Mouse (Mus musculus): ENCODE measurements around the gene Fars2.
"Not testable (repeated sequence)": the region's sequence is repeated elsewhere in the genome, so short reads cannot be mapped to it uniquely, and the experiment has no call there.

The Fars2 gene

DNA sequence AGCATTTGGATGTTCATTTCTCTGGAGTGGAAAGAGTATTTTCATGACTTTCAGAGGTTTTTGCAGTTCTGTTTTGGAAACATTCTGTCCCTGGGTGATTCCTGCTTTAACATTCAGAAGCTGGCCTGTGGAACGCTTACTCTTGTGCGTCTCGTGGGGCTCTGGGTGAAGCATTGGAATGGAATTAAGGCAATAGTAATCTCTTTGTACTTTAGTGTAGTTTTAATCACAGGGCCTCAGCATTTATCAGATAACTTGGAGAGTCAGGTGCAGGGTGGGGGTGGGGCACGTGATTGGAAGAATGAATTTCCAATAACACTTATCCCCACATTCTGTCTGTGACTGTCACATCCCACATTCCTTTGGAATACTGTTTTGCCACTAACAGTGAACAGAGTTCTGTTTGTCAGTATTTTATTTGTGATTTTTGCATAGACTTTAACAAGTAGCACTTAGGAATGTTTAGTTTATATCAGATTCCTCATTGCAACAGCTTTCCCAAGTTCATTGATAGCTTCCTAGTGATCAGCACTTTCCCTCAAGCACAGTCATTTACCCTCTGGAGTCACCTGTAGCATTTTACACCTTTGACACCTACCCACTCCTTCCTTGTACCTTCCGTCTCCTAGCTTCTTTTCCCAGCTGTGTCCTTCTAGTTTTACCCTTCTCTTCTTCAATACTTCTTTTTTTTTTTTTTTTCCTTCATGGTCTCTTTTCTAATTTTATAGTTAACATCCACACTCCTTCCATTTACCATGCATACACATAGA lies 23.2 kb downstream of the Fars2 start:
- no peak for DNase-seq (ENCODE audit: low spot score in 2 of 2)

DNA sequence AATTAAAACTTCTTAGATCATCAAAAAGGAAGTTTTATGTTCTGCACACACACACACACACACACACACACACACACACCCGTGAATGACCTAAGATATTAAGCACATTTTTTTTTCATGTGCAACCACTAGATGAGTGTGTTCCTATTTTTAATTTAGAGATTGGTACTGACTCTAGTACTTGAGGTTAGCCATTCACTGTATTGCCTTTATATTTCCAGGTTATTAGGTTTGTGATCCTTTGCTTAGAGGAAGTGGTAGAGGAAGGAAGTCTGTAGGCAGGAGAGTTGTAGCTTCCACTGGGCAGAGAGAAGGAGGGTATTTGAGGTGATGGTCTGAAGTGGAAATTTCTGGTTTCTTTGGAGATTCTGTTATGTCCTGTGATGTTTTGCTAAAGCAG lies 28.4 kb downstream of the Fars2 start:
- no peak for DNase-seq (ENCODE audit: low spot score in 2 of 2)

DNA sequence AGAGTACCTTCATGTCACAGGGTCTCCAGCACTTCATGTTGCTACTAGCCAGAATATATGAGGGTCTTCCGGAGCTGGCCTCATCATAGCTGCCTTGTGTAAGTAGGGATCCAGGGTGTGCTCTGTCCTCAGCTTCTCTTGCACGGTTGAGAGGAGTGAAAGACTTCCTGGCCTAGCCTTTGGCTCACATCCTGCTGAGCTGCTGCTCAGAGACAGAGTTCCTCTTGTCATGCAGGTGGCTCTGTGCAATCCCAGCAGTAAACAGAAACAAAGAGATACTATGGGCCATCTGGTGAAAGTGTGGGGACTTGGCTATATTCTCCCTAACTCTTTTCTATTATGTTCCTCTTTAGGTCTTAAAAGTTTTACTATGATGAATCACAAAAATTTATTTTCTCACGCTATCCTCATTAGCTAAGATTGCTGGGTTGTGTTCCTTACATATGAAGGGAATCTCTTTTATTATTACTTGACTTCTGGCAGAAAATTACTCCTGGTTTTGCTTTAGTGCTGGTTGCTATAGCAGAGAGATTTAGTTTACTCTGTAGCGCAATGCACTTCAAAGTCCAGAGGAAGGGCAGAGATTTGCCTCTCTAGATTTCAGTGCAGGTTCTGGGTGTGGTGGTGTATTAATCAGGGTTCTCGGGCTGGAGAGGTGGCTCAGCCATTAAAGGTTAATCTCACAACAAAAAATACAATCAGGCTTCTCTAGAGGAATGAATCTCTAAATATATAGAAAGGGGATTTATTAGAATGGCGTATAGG lies 32.1 kb downstream of the Fars2 start:
- no peak for DNase-seq (ENCODE audit: low spot score in 2 of 2)

DNA sequence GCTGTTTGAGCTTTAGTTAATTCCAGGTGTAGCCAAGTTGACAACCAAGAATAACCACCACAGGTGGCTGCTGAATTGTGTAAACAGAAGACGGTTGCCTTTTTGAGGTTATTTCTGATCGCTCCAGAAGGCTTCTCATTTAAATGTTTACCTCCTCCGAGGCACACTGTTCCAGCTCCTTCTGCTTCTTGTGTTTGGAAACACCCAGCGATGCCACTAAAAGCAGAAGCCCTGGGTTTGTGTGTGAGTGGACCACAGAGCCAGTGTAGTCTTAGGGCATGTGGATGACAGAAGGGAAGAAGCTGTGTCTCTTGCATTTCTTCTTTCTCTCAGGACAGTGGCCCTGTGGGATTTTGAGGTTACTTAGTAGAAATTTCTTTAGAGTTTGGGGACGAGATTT lies 33.1 kb downstream of the Fars2 start:
- no peak for DNase-seq (ENCODE audit: low spot score in 2 of 2)

DNA sequence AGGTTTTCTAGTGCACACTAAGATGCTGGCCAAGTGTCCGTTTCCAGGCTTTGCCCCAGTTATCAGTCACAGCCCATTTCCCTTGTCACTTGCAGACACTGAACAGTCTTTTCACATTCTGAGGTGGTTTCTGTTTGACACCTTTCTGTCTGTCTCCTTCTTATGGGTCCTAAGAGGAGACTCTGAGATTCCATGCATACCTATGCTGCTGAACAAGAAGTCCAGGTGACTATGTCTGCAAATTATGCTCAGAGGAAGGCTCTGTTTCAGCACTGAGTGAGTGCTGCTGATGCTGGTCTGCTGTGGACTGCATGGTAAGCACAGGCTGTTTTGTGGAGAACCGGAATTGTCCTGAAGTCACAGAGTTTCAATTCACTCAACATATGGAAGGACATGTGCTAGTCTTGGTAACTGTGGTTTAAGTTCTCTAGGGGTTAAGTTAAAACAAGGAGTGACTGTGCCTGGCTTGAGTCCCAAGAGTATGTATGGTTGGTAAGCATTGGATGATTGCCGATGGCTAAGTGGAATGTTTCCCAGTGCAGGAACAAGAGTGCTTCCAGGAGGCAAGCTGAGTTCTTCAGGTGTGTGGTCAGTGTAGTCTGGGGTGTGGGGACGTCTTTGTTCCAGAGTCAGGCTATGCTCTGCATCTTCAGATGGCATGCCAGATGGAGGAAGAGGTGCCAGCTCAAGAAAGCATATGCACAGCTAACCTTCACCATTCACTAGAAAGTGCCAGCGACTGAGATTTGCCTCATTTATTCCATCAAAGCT lies 35.7 kb downstream of the Fars2 start:
- no peak for DNase-seq (ENCODE audit: low spot score in 2 of 2)

DNA sequence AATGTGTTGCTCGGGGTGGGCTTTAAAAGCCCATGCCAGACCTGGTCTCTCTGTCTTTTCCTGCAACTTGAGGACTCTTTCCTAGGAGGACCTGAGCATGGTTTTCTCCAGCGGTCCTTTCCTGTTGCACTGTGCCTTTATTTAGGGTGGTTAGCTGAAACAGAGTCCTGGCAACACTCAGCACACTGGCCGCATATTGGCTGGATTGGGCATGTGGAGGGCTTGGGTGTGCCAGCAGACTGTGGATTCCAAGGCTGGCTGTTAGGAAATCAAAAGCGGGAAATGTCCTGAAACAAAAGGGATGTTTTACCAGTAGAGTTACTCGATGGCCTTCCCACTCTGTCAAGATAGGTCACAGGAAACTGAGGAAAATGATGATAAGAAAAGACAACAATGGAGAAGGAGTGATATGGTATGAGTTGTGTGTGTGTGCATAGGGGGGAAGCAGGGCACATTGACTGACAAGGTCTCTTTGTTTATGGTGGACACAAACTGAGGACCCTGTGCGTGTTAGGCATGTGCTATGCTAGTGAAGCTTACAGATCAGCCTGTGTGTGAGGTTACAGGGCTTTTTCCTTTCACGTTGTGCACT lies 39.2 kb downstream of the Fars2 start:
- DNase-seq (ENCODE audit: low spot score in 2 of 2): no peak

DNA sequence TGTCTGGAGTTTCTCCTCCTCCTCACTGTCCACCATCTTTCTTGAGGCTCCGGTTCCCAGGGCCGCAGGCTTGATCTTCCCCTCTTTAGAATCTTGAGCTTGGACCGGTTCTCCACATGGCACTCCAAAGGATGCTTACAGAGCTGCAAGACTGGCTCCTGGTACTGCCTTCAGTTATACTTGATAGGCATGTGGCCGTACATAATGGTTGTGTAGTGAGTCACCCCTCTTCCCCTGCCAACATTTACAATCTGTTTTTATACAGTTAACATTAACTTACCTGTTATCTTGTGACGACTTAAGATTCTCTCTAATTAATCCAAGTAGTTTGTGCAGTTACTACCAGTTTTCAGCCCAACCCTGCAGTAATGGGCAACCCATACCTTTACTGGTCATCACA lies 46.2 kb downstream of the Fars2 start:
- DNase-seq (ENCODE audit: low spot score in 2 of 2): no peak

DNA sequence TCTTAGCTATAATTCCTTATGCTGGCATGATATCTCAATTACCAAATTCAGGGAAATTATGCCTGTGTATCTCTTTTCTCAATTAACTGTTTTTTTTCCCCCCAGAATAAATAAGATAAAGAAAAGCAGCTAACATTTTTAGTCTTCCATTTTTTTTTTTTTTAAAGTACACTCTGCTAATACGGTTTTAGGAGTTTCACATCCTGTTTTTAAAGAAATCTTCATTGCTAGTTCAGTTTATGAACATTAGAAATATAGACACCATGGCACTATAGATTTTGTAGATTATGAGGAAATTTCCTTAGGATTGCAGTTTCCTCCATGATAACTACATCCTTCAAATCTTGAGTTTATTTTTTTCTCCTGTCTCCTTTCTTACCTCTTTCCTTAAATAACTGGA lies 46.7 kb downstream of the Fars2 start:
- DNase-seq (ENCODE audit: low spot score in 2 of 2): no peak

DNA sequence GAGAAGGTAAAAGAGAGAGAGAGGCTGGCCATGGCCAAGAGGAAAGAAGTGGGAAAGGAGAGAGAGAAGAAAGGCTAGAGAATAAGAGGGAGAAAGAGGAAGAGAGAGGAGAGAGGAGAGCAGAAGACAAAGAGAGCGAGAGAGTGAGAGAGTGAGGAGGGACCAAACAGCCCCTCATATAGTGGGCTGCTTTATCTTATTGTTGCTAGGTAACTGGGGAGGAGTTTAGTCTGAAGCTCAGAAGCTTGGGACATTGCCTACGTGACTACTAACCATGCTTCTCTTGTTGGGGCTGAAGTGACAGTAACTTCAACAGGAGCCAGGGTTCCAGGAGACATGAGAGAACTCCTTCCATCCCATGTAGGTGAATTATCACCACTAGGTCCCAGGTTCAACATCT lies 55.8 kb downstream of the Fars2 start:
- DNase-seq (ENCODE audit: low spot score in 2 of 2): not testable (repeated sequence)

DNA sequence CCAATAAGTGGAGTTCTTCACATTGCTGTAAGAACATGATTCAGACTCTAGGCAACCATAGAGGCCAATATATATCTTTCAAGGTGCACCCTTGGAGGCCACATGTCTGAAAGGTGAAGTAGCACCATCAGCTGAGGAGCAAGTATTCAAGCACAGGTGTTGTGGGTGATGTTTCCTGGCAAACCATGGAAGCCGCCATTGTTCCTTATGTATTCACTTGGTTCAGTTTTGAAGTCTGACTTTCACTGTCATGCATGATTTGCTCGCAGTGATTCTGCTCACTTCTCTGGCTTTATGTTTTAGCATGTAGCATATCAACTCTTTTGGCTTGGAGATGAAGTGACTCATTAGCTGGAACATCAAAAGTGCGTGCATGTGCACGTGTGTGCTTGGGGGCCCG lies 56.9 kb downstream of the Fars2 start:
- DNase-seq (ENCODE audit: low spot score in 2 of 2): no peak

DNA sequence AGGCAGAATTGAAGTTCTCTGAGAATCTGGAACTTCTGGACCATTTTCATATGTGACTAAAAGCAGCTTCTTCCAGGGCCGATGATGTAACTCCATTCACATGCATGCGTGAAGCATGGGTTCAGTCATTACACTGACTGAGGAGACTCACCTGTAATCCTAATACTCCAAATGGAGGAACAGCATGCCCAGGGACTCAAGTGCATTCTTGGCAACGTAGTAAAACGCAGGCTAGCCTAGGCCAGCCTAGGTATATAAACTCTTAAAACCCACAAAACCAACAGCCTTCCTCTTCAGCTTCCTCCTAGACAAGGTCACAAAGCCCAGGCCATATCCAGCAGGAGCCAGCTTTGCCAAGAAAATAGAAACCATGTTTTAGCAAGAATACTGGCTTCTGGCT lies 57.6 kb downstream of the Fars2 start:
- DNase-seq (ENCODE audit: low spot score in 2 of 2): no peak

DNA sequence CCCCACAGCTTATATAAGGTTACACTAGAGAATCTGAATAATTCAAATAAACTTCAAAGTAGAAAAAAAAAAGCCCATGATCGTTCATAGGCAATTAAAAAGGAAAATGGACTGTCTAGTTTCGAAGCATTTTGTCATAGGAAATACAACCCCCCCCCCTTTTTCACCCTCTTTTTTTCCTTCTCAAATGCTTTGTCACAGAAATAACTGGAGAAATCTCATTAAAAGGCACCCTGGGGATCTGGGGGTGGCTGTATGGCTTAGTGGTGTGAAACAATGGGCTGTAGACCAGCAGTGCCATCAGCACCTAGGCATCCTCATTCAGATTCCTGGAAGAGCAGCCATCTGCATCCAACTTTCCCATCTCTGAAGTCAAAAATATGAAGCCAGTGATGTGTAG lies 64.0 kb downstream of the Fars2 start:
- no peak for DNase-seq (ENCODE audit: low spot score in 2 of 2)

DNA sequence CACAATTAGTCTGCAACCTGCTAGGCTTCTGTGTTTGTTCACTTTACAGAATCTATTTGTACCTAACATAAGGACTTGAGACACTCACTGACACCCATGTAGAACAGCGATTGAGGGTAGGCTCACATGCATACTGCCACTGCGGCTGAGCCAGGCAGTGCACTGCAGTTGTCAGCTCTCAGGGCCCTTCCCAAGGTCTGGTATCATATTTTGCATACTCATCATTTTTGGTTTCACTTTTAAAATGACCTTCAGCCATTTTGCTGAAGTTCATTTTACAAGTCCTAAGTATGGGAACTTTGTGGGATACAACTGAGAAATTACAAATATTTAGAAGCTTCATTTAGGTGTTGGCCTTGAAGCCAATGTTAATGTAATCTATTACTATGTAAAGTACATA lies 73.4 kb downstream of the Fars2 start:
- DNase-seq (ENCODE audit: low spot score in 2 of 2): no peak

DNA sequence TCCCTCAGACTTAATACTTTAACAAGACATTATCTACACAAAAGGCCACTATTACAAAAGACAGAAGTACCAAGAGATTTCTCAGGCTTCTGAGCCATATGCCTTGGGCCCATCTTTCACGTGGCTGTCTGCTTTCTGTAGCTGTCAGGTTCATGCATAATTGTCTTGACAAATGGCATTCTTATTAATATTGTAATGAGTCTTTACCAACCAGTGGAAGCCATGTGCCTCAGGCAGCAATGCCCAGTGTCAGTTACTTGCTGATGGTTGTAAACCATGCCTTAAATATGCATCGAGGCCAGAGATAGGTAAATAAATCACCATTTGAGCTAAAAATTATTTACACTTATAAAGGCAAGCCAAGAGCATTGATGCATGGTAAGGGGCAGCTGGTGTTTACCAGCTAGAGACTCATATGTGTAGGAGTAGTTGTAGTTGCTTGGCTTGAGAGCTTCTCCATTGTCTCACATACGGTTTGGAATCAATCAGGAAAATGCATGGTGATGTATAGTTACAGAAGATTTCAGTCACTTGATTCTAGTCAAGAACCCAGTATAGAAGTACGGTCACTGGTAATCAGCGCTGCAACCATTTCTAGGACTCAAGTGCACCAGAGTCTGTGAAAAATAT lies 76.4 kb downstream of the Fars2 start:
- no peak for DNase-seq (ENCODE audit: low spot score in 2 of 2)

DNA sequence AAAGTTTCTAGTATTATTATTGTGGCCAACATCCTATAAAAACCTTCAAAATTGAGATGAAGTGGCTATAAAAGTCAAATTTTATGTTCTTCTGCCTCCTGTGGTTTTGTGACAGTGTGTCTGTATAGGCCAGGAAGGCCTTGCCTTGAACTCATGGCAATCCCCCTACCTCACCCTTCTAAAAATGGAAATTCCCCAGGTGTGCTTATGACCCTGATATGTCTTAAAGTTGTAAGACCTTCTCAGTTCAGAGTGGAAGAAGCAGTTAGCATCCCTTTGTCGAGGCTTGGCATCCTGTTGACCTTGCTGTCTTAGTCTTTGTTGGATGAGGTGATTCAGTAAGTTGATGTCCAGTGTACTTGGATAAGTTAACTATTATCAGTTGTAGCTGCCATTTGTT lies 82.1 kb downstream of the Fars2 start:
- no peak for DNase-seq (ENCODE audit: low spot score in 2 of 2)

DNA sequence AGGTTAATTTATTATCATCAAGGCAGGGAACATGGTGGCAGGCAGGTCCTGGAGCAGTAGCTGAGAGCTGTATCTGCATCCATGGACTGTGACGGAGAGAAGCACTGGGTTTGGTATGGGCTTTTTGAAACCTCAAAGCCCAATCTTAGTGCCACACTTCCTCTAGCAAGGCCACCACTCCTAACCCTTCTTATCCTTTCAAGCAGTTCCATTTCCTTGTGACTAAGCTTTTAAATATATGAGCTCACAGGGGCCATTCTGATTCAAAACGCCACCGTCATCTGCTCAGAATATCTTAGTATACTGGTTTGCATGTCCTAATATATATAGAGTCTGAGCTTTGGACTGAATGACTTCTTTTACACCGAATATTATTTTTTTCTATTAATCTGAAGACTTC lies 83.2 kb downstream of the Fars2 start:
- DNase-seq (ENCODE audit: low spot score in 2 of 2): no peak

DNA sequence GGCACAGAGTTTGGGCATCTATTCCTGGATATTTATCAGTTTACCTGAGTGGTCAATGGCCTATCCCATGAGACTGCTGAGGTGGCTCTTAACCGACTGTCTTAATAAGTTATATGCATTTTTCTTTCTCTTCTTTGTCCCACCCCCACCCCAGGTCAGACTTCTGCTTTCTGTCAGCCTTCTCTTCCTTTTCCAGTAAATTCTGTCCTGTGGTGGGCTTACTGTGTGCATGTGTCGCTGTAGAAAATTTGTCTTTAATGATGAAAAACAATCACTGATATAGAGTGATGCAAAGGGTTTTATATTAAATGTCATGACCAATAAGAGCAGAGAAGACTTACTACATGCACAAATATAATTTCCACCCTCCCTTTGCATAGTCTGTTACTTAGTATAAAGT lies 85.3 kb downstream of the Fars2 start:
- DNase-seq (ENCODE audit: low spot score in 2 of 2): no peak

DNA sequence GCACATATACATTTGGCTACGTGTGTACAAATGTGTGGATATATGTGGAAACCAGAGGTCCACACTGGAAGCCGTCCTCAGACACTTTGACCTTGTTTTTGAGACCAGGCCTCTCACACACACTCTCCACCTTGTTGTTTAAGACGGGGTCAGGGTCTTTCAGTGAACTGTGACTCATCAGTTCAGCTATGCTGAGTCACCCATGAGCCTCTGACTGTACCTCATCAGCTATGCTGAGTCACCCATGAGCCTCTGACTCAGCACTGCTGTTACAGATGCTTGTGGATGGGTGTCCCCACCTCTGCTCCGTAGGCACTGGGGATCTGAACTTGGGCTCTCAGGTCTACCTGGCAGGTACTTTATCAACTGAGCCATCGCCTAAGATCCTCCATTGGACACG lies 85.8 kb downstream of the Fars2 start:
- DNase-seq (ENCODE audit: low spot score in 2 of 2): peak in 1 of 2 experiments; percentile 13

DNA sequence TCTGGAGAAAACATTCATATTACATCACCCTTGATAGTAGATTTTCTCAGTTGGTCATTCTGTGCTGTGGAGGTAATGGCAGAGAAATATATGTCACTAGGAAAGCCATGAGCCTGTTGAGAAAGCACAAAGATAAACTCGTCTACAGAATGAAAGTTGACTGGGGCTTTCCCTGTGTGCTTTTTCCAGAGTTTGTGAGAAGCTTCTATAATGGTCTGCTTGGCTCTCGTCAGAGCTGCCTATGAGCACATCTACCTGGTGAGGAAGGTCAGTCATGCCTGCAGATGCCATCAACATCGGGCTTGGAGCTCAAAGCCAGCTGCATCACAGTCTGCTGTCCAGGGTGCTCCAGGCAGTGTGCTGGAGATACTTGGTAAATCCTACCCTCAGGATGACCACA lies 87.1 kb downstream of the Fars2 start:
- DNase-seq (ENCODE audit: low spot score in 2 of 2): no peak

DNA sequence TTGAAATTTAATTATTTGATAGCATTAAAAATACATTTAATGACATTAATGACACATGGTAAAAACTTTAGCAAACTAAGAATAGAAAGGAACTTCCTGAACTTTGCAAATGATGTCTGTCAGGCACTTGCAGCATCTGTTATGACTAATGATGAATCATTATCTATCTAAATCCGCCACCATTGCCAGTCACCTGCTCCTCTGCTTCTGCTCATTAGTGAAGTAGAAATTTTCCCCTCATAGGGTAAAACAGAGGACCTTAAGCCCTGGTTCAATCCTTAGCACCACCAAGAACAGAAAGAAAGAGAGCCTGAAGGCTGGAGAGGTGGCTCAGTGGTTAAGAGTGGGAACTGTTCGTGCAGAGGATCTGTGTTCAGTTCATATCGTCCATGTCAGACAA lies 93.8 kb downstream of the Fars2 start:
- no peak for DNase-seq (ENCODE audit: low spot score in 2 of 2)

DNA sequence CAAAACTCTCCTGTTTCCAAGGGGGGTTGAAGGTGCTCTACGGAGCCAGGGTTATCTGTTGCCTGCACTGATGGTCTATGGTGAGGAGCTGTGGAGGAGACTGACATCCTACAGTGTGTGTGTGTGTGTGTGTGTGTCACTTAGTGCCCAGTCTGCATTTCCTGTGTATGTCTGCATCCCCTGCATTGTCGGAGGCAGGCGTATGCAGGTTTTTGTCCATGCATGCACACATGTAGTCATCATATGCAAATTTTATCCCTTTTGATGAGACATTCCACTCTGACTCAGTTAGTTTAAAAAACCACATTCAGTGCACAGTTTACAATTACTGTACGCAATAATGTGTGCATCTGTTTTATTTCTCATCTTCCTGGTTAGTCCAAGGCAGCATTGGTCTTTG lies 96.8 kb downstream of the Fars2 start:
- no peak for DNase-seq (ENCODE audit: low spot score in 2 of 2)

DNA sequence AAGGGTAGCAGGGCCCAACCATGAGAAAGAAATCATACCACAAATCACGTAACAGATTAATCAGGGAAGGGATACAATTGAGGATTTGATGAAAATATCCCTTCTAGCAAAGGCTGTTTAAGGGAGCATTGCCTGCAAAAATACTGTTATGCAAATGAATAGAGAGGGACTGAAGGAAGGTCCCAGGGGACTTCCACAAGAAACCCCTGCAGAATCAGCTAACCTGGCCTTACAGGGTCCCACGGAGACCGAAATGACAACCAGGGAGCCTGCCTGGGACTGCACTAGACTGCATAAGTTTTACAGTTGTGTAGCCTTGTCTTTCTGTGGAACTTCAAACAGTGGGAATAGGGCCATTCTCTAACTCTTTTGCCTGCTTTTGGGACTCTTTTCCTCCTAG lies 98.8 kb downstream of the Fars2 start:
- DNase-seq (ENCODE audit: low spot score in 2 of 2): no peak

All from right cerebral cortex, adult 2 months (tissue).